Mouse (Mus musculus): ENCODE results near the gene Trappc13.

Trappc13 gene

DNA sequence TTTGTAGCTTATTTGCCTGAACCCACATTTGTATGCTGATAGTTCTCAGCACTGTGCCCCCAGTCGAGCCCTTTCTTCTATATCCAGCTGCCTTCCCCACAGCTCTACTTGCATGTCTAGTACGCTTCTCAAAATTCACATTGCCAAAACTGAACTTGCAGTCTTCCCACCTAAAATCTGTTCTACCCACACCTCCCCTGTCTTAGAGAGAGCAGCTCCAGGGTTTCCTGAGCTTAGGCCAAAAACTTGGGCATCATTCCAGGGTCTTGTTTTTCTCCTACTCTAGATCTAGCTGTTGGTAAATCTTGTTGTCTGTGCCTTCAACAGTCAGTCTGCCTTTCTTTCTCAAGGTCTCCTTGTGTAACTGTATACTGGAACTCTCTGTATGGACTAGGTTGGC is 63.4 kb downstream of the Trappc13 start:
- no peak for DNase-seq (ENCODE audit: low read depth, low spot score)

DNA sequence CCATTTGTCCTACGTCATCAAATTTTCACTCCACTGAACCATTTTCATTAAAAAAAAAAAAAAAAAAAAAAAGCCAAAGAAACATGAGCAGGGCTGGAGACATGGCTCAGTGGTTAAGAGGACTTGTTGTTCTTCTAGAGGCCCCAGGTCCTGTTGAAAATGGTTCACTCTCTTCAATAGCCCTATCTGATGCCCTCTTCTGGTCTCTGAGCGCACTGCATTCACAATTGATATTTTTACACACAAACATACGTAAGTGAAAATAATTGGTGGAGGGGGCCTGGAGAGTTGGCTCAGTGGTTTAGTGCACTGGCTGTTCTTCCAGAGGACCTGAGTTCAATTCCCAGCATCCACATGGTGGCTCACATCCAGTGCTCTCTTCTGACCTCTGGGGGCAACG is 64.5 kb downstream of the Trappc13 start:
- DNase-seq (ENCODE audit: low read depth, low spot score) = peak; percentile 31

DNA sequence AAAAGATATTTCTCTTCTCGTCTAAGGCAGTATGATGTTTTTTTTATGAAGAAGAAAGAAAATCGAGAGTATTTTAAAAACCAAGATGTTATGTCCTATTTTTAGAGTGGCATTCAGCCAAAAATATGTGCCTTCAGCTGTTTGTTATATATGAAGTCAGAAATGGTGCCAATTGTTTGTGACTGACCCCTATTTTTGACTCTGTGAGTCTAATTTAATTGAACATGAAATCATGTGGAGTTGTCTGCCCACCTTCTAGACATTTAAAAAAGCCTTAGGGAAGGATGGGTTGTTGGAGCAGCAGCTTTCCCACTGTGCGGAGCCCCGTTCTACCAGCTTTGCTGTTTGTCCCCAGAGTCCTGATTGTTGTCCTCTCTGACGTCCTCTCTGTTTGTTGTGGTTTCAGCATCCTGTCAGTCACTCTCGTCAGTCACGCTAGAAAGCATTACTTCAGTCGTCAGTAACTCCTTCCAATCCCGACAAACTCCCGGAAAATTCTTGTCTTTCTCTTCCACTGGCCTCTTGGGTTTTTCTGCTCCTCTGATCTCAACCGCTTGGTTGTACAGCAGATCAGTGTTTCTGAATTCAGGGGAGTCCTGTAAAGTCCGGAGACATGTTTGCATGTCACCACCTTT is 65.9 kb downstream of the Trappc13 start:
- DNase-seq (ENCODE audit: low read depth, low spot score) = peak; percentile 59

DNA sequence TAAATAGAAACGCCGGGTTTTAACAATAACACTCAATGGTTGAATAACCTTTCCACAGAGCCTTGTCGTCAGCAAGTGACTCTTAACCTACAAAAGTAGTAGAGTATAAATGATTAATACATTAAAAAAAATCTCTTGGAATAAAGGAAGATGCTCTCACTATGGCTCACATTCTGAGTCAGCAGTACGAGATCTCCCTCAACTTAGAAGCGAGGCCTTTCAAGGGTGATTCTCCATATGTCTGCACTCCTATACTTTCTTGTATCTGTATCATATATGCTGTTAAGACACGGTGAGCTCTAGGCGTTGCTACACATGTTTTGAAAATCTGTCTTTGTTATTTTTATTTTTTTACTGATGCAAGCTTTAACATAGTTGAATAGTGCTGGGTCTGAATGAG is 67.7 kb downstream of the Trappc13 start:
- no peak for DNase-seq (ENCODE audit: low read depth, low spot score)

DNA sequence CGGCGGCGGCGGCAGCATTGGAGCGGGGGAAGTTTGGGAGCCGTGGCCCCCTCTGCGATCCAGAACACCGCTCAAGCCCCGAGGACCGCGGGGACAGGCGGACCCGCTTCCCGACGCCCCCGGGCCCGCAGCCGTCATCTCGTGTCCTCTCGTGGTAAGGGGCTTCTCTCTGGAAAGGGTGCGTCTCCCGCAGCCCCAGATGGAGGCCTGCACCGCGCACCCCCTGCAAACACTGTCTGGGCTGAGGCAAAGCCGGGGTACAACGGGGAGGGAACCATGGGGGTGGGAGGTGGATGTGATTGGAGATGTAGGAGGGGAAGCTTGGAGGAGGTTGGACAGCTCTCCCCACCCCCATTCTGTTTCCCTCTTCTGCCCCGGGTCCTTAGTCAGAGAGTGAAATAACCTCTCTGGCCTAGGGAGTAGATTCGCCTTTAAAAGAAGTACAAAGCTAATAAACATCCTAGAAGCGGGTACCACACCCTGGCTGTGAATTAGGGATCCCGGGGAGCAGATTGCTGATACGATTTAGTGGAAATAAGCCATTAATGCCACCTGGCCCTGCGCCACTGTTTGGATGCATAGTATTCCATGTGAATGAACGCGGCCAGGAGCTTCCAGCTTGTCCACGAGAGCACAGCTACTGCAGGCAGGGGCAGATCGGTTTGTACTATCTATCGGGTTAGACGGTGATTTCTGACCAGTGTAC is 68.3 kb downstream of the Trappc13 start:
- DNase-seq (ENCODE audit: low read depth, low spot score) = no peak

DNA sequence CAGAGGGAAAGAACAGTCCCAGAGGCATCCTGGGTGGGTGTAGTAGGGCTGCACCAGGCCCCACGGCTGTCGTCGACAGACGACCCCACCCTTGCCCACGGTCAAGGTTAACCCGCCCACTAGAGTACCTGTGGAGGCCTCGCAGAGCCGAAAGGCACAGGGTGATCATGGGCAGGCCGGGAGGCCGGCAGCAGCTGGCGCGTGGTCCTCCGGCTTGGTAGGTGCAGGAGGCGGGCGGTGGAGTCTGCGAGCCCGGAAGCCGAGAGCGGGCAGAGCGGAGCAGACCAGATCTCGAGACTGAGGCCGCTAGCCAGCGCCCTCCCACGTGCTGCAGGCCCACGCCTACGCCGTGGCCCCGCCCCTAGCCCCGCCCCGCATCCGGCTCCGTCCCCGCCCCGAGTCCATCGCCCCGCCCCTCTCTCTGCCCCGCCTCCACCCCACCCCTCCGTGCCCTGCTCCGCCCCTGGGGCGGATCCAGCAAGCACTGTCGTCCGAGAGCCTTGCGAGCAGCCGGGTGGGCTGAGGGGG is 68.9 kb downstream of the Trappc13 start, which contains the start of the genes Nln and Sgtb:
Nln (minus strand) TSS at position 327 of the 528 bp plus-strand sequence.
Sgtb (plus strand) TSS at position 454 of the 528 bp plus-strand sequence.
- peak; percentile 90 for DNase-seq (ENCODE audit: low read depth, low spot score)

DNA sequence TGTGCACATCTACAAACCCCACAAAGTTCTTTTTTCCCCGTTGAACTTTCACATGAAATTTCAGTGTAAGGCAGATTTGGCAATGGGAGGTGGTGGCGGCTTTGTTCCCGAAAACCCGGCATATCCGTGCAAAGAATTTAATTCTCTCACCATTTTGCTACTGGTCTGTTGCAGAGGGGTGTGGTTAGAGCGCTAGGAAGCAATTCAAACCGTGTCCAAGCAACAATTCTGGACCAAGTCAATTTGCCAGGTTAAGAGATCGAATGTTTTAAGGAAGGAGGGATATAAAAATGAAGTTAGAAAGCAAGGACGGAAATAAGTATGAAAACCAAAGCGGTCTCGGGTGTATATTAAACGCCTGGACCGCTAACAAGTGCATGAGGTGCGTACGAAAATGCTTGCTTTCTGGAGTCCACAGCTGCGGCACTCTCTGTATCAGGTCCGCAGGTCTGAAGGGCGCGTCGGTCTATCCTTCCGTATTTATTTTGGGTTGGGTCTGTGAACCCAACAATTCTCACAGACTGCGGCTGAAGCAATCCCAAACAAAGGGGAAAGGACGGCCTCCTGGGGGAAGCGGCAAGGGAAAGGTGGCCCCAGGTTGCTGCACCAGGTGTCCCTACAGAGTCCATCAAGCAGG is 69.5 kb downstream of the Trappc13 start:
- no peak for DNase-seq (ENCODE audit: low read depth, low spot score)

DNA sequence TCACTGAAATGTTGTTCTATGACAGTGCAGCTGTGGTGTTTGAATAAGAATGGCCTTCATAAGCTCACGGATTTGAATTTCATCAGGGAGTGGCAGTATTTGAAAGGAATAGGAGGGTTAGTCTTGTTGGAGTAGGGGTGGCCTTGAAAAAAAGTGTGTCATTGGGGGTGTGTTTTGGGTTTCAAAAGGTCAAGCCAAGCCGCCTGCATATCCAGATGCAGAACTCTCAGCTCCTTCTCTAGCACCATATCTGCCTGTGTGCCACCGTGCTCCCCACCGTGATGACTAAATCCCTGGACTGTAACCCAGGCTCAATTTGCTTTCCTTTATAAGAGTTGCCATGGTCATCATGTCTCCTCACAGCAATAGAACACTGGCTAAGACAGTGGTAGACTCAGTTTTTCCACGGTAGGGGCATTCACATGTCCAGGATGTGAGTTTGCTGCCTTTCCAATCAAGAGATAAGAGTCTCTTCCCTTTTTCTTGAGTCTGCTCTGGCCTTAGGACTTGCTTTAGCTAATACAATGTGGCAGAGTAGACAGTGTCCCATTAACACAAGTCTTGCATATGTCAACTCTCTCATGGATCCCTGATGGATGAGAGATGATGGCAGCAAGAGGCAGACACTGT is 76.5 kb downstream of the Trappc13 start:
- DNase-seq (ENCODE audit: low read depth, low spot score) = no peak

DNA sequence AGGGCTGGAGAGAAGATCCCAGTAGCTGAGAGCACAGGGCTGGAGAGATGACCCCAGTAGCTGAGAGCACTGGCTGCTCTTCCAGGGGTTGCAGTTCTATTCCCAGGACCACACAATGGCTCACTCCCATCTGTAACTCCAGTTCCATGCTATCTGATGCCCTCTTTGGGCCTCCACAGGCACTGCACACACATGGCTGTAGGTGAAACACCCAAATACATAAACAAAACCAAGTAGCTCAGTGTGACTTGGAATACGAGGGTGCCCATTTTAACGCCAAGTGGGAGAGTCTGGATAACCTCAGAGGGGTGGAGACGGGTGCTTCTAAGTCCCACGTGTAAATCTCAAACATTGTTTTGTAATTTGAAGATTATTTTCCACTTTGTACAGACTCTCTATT is 77.9 kb downstream of the Trappc13 start:
- no peak for DNase-seq (ENCODE audit: low read depth, low spot score)

DNA sequence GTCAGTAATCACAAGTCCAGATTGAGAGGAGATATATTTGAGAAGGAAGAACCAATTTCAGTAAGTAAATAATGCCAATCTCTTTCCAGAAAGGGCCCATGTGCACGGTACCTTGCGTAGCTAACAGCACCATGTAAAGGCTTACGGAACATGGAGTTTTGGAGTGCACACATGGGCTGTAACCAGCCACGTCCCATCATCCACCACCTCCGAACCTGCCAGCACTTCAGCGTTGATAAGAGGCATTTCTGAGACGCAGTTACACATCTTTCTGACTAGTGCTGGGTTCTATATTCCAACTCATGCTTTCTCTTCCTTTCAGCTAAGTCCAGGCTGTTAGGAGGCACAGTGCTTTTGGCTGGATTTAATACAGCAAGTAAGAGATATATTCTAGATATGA is 81.1 kb downstream of the Trappc13 start:
- DNase-seq (ENCODE audit: low read depth, low spot score) = no peak

DNA sequence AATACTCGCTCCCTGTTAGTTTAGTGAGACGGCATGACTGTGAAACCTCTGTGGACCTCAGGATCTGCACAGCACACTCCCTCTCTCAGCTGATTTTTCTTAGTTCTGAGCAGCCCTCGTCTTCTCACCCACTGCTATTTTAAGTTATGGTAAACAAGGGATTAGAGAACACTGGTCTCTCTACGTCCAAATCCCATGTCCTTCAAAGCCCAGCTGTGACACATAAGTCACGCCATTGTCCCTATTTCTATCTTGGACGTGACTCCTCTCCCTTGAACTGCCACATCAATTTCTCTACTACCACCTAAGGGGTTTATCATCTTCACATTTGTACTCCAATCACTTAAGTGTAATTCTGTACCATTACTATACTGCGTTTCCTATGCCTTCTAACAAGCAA is 82.3 kb downstream of the Trappc13 start:
- DNase-seq (ENCODE audit: low read depth, low spot score) = no peak

DNA sequence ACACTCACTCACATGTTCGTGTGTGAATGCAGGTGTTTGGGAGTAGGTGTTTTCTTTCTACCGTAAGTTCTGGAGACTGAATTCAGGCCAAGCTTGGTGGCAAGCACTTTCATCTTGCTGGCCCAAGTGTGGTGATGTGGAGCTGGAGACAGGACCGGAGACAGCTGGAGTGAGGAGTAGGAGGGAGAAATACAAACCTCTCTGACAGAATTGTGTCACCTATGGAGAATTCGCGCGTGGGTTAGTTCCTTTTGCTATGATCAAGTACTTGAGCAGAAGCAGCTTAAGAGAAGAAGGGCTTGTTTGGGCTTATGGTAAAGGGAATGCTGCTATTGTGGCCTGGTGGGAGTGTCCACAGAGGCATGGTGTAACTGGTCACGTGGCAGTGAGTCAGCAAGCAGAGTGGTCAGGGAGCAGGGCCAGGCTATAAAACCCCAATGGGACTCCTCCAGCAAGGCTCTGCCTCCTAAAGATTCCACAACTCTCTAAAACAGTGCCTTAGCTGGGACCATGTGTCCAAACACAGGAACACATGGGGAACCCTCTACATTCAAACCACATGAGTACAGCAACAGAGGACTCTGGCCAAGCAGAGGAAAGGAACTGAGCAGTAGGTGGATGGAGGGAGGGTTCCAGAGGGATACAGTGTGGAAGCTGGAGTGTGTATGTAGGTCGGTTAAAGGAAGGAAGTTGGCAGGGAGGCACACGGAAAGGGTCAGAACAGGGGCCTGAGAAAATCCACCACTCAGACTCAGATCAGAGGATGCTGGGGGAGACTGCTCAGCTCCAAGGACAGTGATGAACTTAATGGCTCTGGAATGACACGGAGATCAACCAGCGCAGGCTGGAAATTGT is 83.5 kb downstream of the Trappc13 start:
- no peak for DNase-seq (ENCODE audit: low read depth, low spot score)

Data from CD4-positive, CD25-positive, alpha-beta regulatory T cell, adult 2 months (primary cell).